Mouse (Mus musculus): ENCODE results near the gene Themis2.
"Not testable (repeated sequence)": the region's sequence is repeated elsewhere in the genome, so short reads cannot be mapped to it uniquely, and the experiment has no call there.

Gene Themis2

DNA sequence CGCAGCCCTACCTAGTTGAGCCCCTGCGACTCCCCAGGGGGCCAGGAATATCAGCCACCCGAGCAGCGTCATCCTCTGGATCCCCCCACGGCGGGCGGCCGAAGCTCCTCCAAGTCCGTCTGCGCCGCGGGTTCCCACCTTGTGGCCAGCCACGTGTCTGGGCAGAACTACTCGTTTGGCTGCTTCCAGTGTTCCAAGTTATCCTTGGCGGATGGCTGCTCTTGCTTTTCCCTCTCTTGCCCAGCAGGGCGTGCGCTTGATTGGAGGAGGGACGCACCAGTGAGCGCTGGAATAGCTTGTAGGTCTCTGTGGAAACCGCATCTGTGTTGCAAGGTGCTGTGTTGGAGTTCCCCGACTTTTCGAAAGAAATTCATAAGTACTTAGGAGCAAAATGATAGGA is 39.2 kb downstream of the Themis2 start, which contains the start of gene Smpdl3b:
Gene Smpdl3b, minus strand, starts transcription at position 279 of the 400 bp plus-strand sequence.
- peak in 1 of 2 experiments; percentile 23 for DNase-seq (ENCODE audit: low spot score in 2 of 2)

DNA sequence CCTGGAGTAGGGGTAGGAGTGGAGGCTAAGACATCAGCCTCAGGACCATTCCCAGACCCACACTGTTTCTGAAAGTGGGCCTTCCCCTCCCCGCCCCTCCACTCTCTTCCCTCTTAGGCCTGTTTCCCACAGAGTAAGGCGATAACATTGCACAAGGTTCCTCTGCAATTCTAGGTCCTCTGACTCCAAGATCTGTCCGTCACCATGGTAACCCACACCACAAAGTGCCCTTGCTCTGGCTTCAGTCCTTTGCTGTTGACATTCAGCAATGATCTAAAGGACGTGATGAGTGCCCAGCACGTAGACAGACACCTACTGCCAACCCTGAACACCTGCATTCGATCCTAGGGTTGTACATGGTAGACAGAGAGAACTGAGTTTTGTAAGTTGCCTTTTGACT is 43.2 kb downstream of the Themis2 start:
- DNase-seq (ENCODE audit: low spot score in 2 of 2), result no peak

DNA sequence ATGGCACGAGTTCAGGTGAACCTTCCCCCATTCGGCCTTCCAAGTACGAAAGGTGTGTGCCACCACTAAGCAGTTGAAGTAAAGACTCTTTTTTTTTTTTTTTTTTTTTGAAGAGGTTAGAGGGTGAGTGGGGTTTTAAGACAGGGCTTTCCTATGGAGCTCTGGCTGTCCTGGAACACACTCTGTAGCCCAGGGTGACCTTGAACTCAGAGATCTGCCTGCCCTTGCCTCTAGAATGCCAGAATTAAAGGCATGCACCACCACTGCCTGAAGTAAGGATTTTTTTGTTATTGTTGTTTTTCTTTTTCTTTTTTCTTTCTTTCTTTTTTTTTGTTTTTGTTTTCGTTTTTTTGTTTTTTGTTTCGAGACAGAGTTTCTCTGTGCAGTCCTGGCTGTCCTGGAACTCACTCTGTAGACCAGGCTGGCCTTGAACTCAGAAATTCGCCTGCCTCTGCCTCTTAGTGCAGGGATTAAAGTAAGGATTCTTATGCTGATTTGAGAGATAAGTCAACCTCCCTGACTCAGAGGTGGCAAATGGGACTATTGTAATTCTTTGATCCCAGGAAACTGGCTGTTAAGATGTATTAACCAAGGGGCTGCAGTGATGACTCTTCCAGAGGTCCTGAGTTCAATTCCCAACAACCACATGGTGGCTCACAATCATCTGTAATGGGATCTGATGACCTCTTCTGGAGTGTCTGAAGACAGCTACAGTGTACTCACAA is 46.8 kb downstream of the Themis2 start:
- no peak for DNase-seq (ENCODE audit: low spot score in 2 of 2)

DNA sequence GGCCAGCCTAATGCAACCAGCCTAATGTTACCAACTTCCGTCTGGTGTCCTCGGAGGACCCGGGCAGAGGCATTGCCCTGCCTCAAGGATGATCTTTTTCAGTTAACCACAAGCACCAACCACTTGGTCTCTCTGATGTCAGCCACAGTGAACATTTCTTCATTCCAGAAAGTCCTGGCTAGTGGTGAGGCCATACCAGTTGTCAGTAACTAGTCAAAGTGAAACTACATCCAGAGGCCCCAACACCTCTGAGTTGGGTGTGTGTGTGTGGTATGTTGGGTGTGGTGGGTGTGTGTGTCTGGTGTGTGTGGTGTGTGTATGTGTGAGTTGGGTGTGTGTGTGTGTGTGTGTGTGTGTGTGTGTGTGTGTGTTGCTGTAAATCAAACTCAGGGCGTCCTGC is 47.4 kb downstream of the Themis2 start:
- no peak for DNase-seq (ENCODE audit: low spot score in 2 of 2)

DNA sequence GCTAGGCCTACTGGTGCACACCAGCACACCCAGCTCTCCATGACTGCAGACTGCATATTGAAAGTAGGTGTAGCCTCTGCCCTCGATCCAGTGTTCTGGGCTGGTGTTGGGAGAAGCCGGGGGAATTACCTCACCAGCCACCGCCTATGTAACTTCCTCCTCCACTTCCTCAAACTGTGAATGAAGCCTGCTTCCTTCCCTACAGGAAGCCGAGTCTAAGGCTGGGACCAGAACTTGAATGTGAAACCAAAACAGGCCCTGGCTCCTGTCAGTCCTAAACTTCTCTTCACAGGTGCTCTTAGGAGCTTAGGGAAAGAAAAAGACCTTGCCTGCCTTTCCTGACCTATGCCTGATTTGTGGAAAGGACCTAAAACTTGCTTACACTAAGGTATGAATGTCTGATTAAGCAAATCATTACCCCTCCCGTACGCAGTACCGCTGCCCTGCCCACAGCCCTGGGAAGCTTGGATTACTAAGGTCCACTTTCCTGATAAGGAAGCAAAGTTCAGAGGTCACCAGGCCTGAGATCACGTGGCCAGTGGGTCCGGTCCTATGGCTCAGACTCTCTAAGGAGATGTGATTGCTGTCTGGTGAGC is 48.4 kb downstream of the Themis2 start:
- no peak for DNase-seq (ENCODE audit: low spot score in 2 of 2)

DNA sequence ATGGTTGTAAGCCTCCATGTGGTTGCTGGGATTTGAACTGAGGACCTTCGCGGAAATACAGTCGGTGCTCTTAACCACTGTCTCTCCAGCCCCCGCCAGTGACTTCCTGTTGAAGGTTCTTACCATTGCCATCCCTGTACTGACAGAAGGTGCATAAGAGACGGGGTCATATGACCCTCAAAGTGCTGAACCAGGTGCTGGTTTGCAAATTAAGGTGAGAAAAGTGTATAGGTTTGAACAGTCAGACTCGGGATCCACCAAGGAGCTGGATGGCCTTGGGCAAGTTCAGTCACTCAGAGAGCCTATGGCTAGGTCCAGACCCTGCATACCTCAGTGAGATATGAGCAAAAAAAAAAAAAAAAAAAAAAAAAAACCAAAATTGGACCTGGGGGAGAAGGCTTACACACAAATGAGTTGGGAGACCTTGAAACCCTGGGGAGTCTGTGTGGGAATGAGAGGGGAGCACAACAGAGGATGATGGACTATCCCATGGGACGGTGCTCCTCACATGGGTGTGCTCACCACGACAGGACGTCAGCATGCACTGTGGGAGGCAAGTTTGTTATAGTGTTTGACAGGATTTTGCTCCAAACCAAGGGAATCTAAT is 49.2 kb downstream of the Themis2 start:
- DNase-seq (ENCODE audit: low spot score in 2 of 2), result no peak

DNA sequence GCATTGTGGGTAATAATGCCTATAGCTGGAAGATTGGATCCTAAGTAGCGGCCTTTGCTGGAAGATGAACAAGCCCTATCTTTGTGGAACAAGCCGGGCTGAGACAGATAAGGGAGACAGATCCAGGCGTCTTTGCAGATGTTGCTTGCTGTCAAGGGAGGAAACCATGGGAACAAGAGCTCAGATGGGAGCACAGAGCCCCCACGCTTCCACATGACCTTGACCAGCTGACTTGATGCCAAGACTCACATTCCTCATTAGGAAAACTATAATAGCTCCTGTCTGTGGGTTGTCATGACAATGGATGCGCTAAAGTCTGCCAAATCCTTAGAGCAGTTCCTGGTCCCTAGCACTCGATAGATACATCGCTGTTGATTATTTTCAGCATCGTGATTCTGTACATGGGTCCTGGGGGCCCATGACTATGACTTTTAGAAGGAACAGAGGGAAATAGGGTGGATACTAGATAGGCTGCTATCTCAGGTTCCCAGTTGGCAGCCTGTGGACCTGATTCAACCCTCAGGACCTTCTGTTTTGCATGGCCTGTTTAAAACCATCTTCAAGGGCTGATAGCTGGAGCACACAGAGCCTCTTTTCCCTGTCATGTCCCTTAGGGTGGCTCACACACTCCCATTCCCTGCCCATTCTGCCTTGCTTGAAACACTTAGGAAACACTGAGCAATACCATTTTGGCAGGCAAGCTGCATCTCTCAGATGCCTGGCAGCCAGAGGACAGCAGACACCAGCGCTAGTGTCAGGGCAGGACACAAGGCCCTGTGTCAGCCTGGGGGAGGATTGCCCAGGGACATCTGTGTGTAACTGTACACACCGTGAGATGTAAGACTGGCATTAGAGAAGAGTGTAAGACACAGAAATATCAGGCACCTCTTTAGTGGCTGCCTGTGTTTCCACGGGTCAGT is 51.9 kb downstream of the Themis2 start:
- DNase-seq (ENCODE audit: low spot score in 2 of 2), result no peak

DNA sequence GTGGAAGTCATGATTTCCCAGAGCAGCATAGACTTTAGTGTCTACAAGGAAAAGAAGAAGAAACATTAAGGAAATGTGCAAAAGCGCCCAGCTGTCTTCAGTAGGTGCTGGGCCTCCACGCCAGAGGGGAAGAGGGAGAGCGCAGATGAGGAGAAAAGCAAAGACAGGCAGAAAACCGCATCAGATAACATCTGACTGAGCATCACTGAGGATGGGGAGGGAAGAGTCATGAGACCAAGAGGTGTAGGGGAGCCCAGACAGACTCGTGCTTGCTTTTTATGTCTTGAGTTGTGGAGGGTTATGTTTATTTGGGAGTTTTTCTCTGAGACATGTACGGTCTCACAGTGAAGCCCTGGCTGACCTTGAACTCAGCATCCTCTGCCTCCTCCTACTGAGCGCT is 54.7 kb downstream of the Themis2 start:
- DNase-seq (ENCODE audit: low spot score in 2 of 2), result no peak

DNA sequence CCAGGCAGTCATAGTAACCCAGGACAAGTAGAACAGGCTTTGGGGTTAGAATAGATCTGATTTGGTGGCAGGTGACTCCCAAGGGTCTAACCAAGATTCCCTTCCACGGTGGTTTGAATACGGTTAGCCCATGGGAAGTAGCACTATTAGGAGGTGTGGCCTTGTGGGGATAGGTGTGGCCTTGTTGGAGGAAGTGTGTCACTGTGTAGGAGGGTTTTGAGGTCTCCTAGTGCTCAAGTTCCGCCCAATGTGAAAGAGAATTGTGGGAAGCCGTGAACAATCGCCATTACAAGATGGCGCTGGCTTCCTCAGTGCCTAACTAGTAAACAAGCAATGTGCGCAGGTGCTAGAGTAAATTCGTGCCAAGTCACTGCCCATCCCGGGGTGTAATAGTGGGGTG is 59.0 kb downstream of the Themis2 start:
- not testable (repeated sequence) for DNase-seq (ENCODE audit: low spot score in 2 of 2)

DNA sequence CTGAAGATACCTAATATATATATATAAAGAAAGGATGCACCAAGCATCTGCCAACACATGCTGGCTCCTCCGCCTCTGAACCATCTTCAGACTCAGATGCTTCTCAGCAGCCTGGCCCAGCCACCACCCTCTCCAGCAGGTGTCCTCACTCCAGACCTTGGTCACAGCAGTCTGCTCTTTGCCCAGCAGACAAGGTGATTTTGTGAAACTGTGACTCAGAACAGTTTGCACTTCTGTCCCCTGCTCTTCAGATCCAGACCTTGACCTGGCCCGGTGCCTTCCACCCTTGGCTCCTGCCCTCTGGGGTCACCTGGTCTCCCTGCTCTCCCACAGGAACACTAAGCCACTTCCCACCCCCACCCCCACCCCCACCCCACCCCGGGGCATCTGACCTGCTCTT is 60.3 kb downstream of the Themis2 start:
- no peak for DNase-seq (ENCODE audit: low spot score in 2 of 2)

DNA sequence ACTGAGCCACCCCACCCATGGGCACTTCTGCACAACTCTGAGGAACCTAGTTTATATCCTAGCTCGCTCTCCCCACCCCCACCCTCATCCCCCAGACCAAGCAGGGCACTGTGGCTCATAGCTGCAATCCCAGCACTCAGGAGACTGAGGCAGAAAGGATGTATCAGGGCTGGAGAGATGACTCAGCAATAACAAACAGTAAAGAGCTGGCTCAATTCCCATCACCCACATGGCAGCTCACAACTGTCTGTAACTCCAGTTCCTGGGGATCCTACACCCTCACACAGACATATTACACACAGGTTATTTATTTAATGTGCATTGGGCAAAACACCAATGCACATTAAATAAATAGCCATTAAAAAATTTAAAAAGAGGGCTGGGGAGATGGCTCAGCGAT is 60.8 kb downstream of the Themis2 start:
- no peak for DNase-seq (ENCODE audit: low spot score in 2 of 2)

DNA sequence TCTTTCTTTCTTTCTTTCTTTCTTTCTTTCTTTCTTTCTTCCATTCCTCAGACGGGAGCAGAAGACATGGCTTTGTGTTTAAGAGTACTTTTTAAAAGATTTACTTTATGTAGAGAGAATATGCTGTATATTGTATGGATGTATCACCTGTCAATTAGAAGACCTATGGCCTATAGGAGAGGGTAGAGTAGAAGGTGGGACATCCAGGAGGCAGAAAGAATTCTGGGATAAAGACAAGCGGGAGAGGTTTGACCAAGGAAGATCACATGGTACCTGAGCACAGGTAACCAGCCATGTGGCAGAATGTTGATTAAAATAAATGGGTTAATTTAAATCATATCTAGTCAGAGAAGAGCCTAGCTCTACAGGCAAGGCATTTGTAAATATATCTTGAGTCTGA is 61.4 kb downstream of the Themis2 start:
- DNase-seq (ENCODE audit: low spot score in 2 of 2), result no peak

DNA sequence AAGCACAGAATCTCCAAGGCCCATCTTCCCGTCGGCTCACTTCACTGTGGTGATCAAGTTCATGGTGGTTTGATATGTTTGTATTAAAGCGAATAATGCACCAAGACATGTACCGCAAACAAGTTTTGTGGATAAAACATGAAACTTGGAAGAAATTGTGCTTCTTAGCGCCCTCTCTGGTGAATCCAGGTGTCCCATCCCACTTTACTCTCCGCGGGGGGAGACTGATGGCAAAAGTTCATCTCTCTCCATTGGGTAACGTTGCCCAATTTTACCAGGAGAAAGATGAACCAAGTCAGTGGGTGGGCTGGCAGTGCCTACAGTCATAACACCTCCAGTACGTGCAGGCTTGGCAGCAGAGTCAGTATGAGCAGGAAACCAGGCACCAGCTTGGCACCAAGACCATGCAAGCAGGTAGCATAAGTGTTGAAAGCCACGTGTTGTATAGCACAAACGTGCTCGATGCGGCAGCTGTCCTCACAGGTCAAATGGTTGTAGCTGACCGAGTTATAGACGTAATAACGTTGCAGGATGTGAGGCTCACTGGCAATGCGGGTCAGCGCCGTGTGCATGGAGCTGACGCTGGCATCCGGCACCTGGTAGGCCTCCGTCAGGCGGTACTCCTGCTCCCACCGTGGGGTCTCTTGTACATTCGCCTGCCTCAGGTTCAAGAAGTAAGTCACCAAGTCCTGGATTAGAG is 63.0 kb downstream of the Themis2 start:
- no peak for DNase-seq (ENCODE audit: low spot score in 2 of 2)

DNA sequence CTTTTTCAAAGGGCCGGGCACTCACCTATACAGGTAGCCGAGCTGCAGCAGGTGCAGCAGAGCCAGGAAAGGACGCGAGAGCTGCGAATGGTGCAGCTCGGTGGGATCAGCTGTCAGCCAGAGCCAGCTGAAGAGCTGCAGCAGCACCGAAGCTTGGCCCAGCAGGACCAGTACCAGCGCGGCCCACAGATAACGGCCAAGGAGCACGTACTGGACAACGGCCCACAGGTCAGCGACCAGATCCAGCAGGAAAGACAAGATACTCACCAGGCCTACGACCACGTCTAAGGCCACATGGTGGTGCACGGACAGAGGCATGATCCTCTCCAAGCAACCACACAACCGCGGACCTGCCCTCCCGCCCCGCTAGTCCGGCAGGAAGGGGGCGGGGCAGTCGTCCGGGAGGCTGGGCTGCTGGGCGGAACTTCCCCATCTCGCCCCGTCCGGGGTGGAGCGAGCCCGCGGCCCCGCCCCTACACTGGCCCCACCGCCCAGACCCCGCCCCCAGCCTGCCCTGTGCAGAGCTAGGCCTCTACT is 64.0 kb downstream of the Themis2 start, which contains the start of gene Xkr8:
Gene Xkr8, minus strand, starts transcription at position 399 of the 537 bp plus-strand sequence.
- peak; percentile 60 to 82 for DNase-seq (ENCODE audit: low spot score in 2 of 2)
